Mouse (Mus musculus): ENCODE measurements around the gene Nfia. TPM values are rescaled to one million over a fixed set of nuclear protein-coding genes. Genes with fewer than 3 reads are reported as not detected.
A peak's percentile ranks its signal among the peaks of the same experiment; 100 is the strongest.

Gene Nfia
- polyA plus RNA-seq, 2 experiments, result 51.9 to 71.2 TPM

DNA sequence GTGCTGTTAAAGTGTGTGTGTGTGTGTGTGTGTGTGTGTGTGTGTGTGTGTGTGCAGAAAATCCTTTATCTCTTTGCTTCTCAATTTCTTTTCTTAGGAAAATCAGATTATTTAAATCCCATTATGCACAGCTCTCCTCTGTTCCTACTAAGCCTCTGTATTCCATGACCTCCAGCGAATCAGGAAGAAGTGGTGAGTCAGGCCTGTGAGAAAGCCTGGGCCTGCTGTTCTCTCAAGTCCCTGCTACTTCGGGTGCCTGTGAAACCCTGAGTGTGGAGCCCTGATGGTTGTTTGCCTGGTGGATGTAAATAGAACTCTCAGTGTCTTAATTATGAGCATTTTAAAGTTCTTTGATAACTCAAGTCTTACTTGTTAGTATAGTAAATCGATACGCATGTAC lies 53.3 kb downstream of the Nfia start:
- Histone ChIP-seq H3K36me3 (ENCODE audit: control insufficient read depth, insufficient read depth, low read length) (0 out of 2 replicates have a peak, but pooled peaks cover 5% of the 10 kb centered on the region), H3K27me3 (ENCODE audit: control insufficient read depth, insufficient read depth, low read length) (no peaks in the 10 kb centered on the region), H3K4me2 (replicated peaks; ENCODE audit: low read depth, low read length, severe bottlenecking) (no peak overlapping the region), H3K27ac (replicated peaks; ENCODE audit: low read depth, low read length) (no peak overlapping the region), H3K4me3 (replicated peaks; ENCODE audit: low read length) (no peak overlapping the region), H3K4me1 (ENCODE audit: control insufficient read depth, insufficient read depth, low read length) (peaks cover 19% of the 10 kb centered on the region; the same call in 1 of the 2 replicates), H3K9me3 (ENCODE audit: control insufficient read depth, low read length) (no peaks in the 10 kb centered on the region), H3K9ac (ENCODE audit: low read depth, low read length, severe bottlenecking) (no peak overlapping the region)
- TF ChIP-seq POLR2A (IDR thresholded peaks at IDR 0.05; ENCODE audit: borderline replicate concordance, extremely low read depth, insufficient read depth, insufficient read length), result no peak
- 79% methylated on average over 4 of the region's 4 CpGs for WGBS
- no peak for ATAC-seq (ENCODE audit: low FRiP score, low read depth)
- DNase-seq (ENCODE audit: low spot score), result no peak

DNA sequence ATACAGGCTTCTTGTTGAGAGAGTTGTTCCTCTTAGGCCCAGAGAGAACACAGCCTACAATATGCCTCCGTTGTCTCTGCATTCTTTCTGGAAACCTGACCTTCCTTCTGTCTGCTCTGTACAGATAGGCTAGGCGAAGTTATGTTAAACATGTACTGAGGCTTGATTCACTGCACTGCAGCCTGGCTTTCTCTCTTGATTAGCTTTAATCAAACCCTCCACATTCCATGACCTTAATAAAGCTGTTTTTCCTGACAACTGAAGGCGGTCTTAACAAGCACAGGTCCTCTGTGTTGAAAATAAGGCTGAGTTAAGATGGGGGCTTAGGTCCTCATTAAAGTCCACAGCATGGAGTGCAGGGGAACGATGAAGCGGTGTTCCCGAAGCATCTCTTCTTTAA lies 54.6 kb downstream of the Nfia start:
- peaks cover 17% of the 10 kb centered on the region; the same call in 1 of the 2 replicates for H3K4me1 ChIP-seq (ENCODE audit: control insufficient read depth, insufficient read depth, low read length)
- no peak for TF ChIP-seq POLR2A (IDR thresholded peaks at IDR 0.05; ENCODE audit: borderline replicate concordance, extremely low read depth, insufficient read depth, insufficient read length)
- H3K36me3 ChIP-seq (ENCODE audit: control insufficient read depth, insufficient read depth, low read length), result peaks cover 11% of the 10 kb centered on the region; the same call in 1 of the 2 replicates
- WGBS, result 38% methylated on average over 6 of the region's 6 CpGs
- H3K27me3 ChIP-seq (ENCODE audit: control insufficient read depth, insufficient read depth, low read length), result no peaks in the 10 kb centered on the region
- H3K4me2 ChIP-seq (replicated peaks; ENCODE audit: low read depth, low read length, severe bottlenecking), result no peak overlapping the region
- DNase-seq (ENCODE audit: low spot score) (no peak), ATAC-seq (ENCODE audit: low FRiP score, low read depth) (peak; percentile 53; the same call in 1 of the 2 replicates)
- no peak overlapping the region for H3K27ac ChIP-seq (replicated peaks; ENCODE audit: low read depth, low read length)
- no peaks in the 10 kb centered on the region for H3K9me3 ChIP-seq (ENCODE audit: control insufficient read depth, low read length)
- no peak overlapping the region for H3K4me3 ChIP-seq (replicated peaks; ENCODE audit: low read length)
- H3K9ac ChIP-seq (ENCODE audit: low read depth, low read length, severe bottlenecking), result no peak overlapping the region

DNA sequence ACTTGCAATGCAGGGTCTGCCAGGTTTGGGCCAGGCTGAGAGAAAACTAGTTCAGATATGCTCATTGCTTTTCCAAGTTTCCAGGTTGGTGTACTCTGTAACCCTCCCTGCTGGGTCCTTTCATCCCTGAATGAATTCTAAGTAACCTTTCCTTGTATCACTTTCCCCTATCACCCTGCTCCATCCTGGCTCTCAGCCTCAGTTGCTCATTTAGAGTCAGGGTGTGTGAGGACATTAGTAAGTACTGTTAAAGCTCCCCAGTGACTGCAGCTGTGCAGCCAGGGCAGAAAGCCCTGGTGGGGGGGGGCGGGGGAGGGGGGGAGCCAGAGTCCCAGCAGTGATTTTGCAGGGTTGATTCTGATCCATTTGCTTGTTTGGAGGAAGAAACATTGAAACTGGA lies 56.0 kb downstream of the Nfia start:
- Histone ChIP-seq H3K36me3 (ENCODE audit: control insufficient read depth, insufficient read depth, low read length) (peaks cover 11% of the 10 kb centered on the region; the same call in 1 of the 2 replicates), H3K4me1 (ENCODE audit: control insufficient read depth, insufficient read depth, low read length) (peaks cover 17% of the 10 kb centered on the region; the same call in 1 of the 2 replicates), H3K4me2 (replicated peaks; ENCODE audit: low read depth, low read length, severe bottlenecking) (no peak overlapping the region), H3K9me3 (ENCODE audit: control insufficient read depth, low read length) (no peaks in the 10 kb centered on the region), H3K27me3 (ENCODE audit: control insufficient read depth, insufficient read depth, low read length) (no peaks in the 10 kb centered on the region), H3K4me3 (replicated peaks; ENCODE audit: low read length) (no peak overlapping the region), H3K27ac (replicated peaks; ENCODE audit: low read depth, low read length) (no peak overlapping the region), H3K9ac (ENCODE audit: low read depth, low read length, severe bottlenecking) (no peak overlapping the region)
- 33% methylated on average over 1 of the region's 1 CpGs for WGBS
- no peak for TF ChIP-seq POLR2A (IDR thresholded peaks at IDR 0.05; ENCODE audit: borderline replicate concordance, extremely low read depth, insufficient read depth, insufficient read length)
- ATAC-seq (ENCODE audit: low FRiP score, low read depth) (no peak), DNase-seq (ENCODE audit: low spot score) (no peak)

DNA sequence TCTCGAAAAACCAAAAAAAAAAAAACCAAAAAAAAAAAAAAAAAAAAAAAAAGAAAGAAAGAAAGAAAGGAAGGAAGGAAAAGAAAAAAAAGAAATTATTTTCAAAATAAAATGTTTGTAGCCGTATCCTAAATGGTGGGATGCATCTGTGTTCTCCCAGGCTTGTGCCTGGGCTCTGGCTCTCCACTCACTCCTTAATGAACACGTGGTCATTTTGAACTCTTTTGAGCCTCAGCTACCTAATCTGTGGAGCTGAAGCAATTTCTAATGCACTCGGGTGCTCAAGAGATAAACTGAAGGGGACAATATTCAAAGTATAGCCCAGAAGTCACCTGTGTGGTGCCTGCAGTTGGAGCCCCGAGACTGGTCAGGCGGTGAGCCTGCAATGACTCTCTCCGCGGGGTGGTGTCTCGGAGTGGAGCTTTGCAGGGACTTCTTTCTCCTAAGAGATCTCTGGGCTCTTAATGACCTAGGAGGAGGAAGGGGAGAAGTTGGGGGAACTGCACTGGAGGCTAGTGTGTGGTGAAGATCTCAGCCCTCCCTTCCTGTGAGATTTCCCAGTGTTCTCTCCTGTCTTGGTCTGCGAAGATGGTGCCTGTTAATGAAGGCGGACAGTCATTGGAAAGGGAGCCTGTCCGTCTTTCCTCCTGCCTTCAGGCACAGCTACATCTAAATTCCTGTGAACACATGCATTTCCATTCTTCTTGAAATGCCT lies 57.0 kb downstream of the Nfia start:
- no peak for TF ChIP-seq POLR2A (IDR thresholded peaks at IDR 0.05; ENCODE audit: borderline replicate concordance, extremely low read depth, insufficient read depth, insufficient read length)
- no peaks in the 10 kb centered on the region for H3K9me3 ChIP-seq (ENCODE audit: control insufficient read depth, low read length)
- peaks cover 11% of the 10 kb centered on the region; the same call in 1 of the 2 replicates for H3K36me3 ChIP-seq (ENCODE audit: control insufficient read depth, insufficient read depth, low read length)
- H3K4me1 ChIP-seq (ENCODE audit: control insufficient read depth, insufficient read depth, low read length), result peaks cover 21% of the 10 kb centered on the region; the same call in 1 of the 2 replicates
- WGBS, result 84% methylated on average over 11 of the region's 12 CpGs
- H3K4me2 ChIP-seq (replicated peaks; ENCODE audit: low read depth, low read length, severe bottlenecking), result no peak overlapping the region
- ATAC-seq (ENCODE audit: low FRiP score, low read depth) (no peak), DNase-seq (ENCODE audit: low spot score) (no peak)
- no peak overlapping the region for H3K27ac ChIP-seq (replicated peaks; ENCODE audit: low read depth, low read length)
- no peaks in the 10 kb centered on the region for H3K27me3 ChIP-seq (ENCODE audit: control insufficient read depth, insufficient read depth, low read length)
- no peak overlapping the region for H3K4me3 ChIP-seq (replicated peaks; ENCODE audit: low read length)
- H3K9ac ChIP-seq (ENCODE audit: low read depth, low read length, severe bottlenecking), result no peak overlapping the region

DNA sequence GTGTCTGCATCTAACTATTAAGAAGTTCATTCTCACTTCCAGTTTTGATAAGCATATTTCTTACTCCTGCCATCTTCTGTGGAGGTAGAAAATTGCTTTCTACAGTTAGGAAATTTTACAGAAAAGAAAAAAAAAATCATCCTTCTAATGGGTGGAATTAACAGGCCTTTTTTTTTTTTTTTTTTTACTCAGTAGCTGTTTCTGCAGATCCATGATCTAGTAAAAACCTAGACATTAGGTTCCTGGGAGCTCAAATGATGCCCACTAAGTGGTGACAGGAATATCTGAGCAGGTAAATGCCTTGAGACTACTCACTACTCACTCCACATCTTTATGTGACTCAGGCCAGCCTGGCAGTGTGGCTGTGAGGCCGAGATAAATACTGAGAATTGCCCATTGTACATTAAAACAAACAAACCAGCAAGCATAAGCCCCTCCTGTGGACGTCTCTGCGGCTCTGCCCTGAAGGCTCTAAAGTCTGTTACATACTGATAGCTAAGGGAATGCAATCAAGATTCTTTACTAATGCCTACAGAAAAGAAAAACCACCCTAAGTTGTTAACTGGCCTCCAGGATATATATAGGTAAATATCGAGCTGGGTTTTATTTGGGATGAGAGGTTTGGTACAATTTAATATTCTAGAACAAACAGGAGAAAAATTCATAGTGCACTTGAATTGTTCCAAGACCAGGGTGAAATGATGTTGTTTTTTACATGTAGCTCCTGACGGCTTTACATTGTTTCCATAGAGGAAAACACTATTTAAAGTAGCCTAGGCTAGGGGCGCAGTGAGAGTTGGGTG lies 57.7 kb downstream of the Nfia start:
- Histone ChIP-seq H3K9me3 (ENCODE audit: control insufficient read depth, low read length) (no peaks in the 10 kb centered on the region), H3K4me3 (replicated peaks; ENCODE audit: low read length) (no peak overlapping the region), H3K4me1 (ENCODE audit: control insufficient read depth, insufficient read depth, low read length) (peaks cover 27% of the 10 kb centered on the region), H3K4me2 (replicated peaks; ENCODE audit: low read depth, low read length, severe bottlenecking) (no peak overlapping the region), H3K36me3 (ENCODE audit: control insufficient read depth, insufficient read depth, low read length) (peaks cover 11% of the 10 kb centered on the region; the same call in 1 of the 2 replicates), H3K9ac (ENCODE audit: low read depth, low read length, severe bottlenecking) (no peak overlapping the region), H3K27me3 (ENCODE audit: control insufficient read depth, insufficient read depth, low read length) (no peaks in the 10 kb centered on the region), H3K27ac (replicated peaks; ENCODE audit: low read depth, low read length) (no peak overlapping the region)
- ATAC-seq (ENCODE audit: low FRiP score, low read depth), result no peak
- DNase-seq (ENCODE audit: low spot score), result no peak
- 72% methylated on average over 6 of the region's 6 CpGs for WGBS
- TF ChIP-seq POLR2A (IDR thresholded peaks at IDR 0.05; ENCODE audit: borderline replicate concordance, extremely low read depth, insufficient read depth, insufficient read length), result no peak

Data from limb, embryonic 14.5 days (tissue).